Mouse (Mus musculus): ENCODE results near the gene Zfp607a. TPM values are rescaled to one million over a fixed set of nuclear protein-coding genes. Genes with fewer than 3 reads are reported as not detected.
"Not testable (repeated sequence)": the region's sequence is repeated elsewhere in the genome, so short reads cannot be mapped to it uniquely, and the experiment has no call there.

The Zfp607a gene
- total RNA-seq (2021): 1 to 10 TPM; 3.3 to 4.0 TPM
- long read RNA-seq, experiment 1, partial matches to known transcripts: 0 of 1 reads
- long read RNA-seq, experiment 1, other reads (novel, unspliced or antisense): 0 of 1 reads
- long read RNA-seq, experiment 2, partial matches to known transcripts: 0 of 3 reads
- long read RNA-seq, experiment 2, other reads (novel, unspliced or antisense): 1 of 3 reads

- no peak for DNase-seq
These were observed at the start of gene Zfp607a for GRCm38 (mm10) chr7:27857227-27857626. Zfp607a (plus strand) TSS chr7:27857527.

DNA sequence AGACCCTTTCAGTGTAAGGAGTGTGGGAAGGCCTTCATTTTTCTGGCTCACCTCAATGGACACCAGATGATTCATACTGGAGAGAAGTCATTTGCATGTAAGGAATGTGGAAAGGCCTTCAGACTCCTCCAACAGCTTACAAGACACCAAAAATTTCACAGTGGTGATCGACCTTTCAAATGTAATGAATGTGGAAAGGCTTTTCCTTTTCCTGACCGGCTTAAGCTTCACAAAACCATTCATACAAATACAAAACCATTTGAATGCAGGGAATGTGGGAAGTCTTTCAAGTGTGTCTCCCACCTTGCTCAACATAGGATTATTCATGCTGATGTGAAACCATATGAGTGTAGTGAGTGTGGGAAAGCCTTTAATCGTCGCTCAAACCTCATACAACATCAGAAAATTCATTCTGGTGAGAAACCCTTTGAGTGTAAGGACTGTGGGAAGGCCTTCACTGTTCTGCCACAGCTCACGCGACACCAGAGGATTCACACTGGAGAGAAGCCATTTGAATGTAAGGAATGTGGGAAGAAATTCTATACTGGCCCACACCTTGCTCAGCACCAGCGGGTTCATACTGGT is 38.7 kb upstream of the Zfp607a start:
- intact Hi-C loops (cut with DNase I): no loop called here
- no peak for DNase-seq

More at GRCm38 (mm10) chr7:27857227-27857626, at the start of gene Zfp607a:
- intact Hi-C loops (cut with DNase I): no loop called here

- intact Hi-C loops (cut with DNase I): no loop called here
- no peak for DNase-seq
These were observed 34.7 kb upstream of the Zfp607a start for GRCm38 (mm10) chr7:27822611-27823010.

GRCm38 (mm10) chr7:27834131-27834530 is 23.2 kb upstream of the Zfp607a start:
- intact Hi-C loops (cut with DNase I): no loop called here
- DNase-seq: no peak

DNA sequence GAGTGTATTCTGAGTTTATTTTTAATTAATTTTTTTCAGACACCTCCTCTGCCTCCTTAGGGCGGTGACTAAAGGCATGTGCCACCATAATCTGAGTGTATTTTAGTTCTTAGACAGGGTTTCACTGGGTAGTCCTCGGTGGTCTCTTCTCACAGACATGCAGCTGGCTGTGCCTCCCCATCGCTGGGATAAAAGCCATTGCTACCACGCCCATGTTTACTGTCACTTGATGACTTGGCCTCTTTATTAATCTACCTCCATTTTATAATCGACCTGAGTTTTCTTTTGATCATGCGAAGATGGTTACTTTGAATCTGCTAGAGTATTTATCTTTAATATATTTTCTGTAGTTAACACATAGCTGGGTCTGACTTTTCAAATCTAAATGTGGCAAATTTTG is 19.4 kb upstream of the Zfp607a start:
- intact Hi-C loops (cut with DNase I): no loop called here
- DNase-seq: peak in 1 of 2 experiments; percentile 5

DNA sequence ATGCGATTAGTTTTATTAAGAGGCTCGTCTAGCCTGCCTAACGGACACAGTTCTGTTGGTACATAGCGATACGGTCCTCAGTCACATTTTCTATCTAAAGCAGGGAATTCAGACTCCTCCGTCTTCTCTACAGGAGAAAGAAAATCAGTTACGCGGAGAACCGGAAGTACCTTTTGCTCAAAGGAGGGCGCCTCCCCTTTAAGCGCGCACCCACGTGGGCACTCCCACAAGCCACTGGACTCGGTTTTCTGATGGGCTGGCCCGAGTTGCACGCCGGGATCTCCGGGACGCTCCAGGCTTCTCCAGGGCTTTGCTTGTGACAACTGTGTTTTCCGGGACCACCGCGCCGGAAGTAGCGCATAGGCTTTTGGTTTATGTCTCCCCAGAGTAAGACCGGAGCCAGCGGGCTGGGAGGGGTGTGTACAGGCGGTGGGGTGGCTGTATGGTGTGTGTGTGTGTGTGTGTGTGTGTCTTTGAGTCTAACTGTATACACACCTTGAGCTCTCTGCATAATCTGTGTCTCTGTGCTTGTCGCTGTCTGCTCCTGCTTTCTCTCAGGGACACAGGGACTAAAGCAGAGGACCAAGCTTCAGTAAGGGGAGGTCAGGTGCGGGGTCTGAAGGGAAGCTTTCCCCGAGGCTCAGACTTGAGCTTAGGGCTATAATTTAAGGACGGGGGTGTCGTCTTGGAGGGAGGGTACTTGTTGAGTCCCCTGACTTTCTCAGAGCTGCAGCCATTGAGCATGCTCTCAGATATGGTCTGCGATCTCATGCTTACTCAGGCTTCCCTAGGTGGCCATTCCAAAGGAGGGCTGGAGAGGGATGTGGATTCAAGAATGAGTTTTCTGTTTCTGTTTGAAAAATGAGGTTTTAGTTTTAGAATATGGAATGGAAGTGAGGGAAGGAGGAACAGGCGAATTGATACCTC is 18.7 kb upstream of the Zfp607a start, which contains the start of gene Zfp59:
Zfp59 (plus strand) TSS at position 285 of the 927 bp plus-strand sequence.
- peak; percentile 81 to 87 for DNase-seq
- intact Hi-C loops (cut with DNase I): no loop called here

- no peak for DNase-seq
- intact Hi-C loops (cut with DNase I): no loop called here
These were observed 17.7 kb upstream of the Zfp607a start for GRCm38 (mm10) chr7:27839596-27839995.

- intact Hi-C loops (cut with DNase I): loop anchor here (2.0 to 5.0 kb wide), 2 partner anchors 19 to 87 kb away; partner anchors contain the start of gene Zfp974
- DNase-seq: no peak
These were observed 17.2 kb upstream of the Zfp607a start for GRCm38 (mm10) chr7:27840104-27840503.

GRCm38 (mm10) chr7:27859301-27860251 is 2.2 kb downstream of the Zfp607a start:
- DNase-seq: peak in 1 of 2 experiments; percentile 15
- intact Hi-C loops (cut with DNase I): loop anchor here (2.0 kb wide), 1 partner anchor 19 kb away; no protein-coding TSS in a partner anchor

DNA sequence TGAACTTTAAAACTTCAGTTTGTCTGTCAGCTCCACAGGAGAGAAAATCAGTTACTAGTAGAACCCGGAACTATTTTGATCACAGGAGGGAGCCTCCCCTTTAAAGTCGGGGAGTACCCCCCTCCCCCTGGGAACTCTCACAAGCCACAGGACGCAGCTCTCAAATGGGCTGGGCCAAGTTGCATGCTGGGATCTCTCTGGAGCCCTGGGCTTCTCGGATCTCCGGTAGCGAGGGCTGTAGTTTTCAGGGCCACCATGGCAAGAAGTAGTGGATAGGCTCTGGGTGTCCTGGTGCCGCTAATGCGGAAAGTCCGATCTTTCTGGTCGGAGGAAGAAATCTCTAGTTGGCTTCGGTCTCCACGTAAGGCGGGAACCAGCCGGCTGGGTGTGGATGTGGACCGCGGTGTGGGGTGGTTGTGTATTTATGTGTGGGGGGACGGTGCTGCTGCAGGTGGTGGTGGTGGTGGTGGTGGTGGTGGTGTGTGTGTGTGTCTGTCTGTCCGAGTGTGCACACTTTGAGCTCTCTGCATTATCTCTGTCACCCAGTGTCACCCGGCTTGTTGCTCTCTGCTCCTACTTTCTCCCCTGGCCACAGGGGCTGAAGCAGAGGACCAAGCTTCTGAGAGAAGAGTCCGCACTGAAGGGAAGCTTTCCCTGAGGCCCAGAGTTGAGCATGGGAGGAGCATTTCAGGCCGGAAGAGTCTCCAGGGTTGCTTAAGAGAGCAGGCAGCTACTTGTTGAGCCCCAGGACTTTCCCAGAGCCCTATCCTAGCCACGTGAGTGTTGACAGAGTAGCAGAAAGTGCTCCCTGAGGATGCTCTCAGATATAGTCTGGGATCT is 3.3 kb downstream of the Zfp607a start:
- peak; percentile 73 to 77 for DNase-seq
- intact Hi-C loops (cut with DNase I): no loop called here

GRCm38 (mm10) chr7:27862578-27862977 is 5.3 kb downstream of the Zfp607a start:
- DNase-seq; intact Hi-C loops (cut with DNase I): not testable (repeated sequence)

DNA sequence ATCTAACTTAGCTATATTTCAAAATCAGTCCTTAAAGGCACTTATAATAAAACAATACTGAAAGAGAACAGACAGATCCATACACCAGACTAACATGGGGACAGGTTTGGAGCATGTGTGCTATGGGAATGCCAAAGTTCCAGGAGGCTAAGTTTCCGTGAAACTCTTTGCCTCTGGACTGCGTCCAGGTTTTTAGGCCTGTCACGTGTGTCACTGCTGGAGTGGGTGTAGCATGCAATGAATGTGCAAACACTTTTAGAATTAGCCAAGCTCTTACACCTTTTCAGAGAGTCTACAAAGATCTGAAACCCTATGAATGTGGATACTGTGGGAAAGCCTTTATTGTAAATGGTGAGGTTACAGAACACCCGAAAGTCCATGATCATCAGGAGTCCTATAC is 24.4 kb downstream of the Zfp607a start:
- intact Hi-C loops (cut with DNase I): no loop called here
- DNase-seq: peak in 1 of 2 experiments; percentile 8

DNA sequence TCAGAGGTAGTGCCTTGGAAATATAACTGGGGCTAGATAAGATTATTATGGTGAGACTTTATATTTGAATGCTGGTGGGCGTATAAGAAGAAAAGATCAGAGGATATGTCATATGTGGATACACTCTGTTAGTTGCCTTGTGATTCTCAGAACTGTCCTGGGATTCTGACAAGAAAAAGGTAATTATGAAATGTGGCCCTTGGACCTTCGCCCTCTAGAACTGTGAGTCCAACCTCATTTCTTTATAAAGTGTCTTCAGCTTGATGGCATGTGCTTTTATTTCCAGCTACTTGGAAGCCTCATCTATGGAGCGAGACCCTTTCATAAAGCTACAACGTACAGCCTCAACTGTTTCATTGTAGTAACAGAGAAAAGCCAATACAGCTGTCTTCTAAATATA is 43.3 kb downstream of the Zfp607a start:
- no peak for DNase-seq

GRCm38 (mm10) chr7:27905061-27905848 is 47.9 kb downstream of the Zfp607a start:
- DNase-seq: no peak
- intact Hi-C loops (cut with DNase I): no loop called here

More for the DNA sequence above, 43.3 kb downstream of the Zfp607a start:
- intact Hi-C loops (cut with DNase I): no loop called here

DNA sequence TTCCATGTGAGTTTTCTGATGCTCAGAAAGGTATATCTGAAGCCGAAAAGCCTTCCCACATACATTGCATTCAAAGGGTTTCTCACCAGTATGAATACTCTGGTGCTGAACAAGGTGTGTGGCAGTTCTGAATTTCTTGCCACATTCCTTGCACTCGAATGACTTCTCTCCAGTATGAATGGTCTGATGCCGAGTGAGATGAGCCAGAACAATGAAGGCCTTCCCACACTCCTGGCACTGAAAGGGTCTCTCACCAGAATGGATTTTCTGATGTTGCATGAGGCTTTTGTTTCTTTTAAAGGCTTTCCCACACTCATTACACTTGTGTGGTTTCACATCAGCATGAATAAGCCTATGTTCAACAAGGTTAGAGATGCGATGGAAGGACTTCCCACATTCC is 53.6 kb downstream of the Zfp607a start:
- intact Hi-C loops (cut with DNase I); DNase-seq: not testable (repeated sequence)

GRCm38 (mm10) chr7:27927041-27927440 is 69.7 kb downstream of the Zfp607a start:
- not testable (repeated sequence) for DNase-seq
- intact Hi-C loops (cut with DNase I): loop anchor here (5.0 kb wide), 1 partner anchor 85 kb away; no protein-coding TSS in a partner anchor

GRCm38 (mm10) chr7:27928818-27929695 is 71.7 kb downstream of the Zfp607a start, which contains the start of gene Zfp974:
Zfp974 (minus strand) TSS chr7:27929460.
- intact Hi-C loops (cut with DNase I): loop anchor here (5.0 kb wide), 1 partner anchor 87 kb away; no protein-coding TSS in a partner anchor
- peak; percentile 55 to 72 for DNase-seq

All from heart, postnatal 14 days (tissue).